Mouse (Mus musculus) left cerebral cortex, adult 6 months (tissue): Measurements from ENCODE around the gene 4930556J24Rik. TPM values are rescaled to one million over a fixed set of nuclear protein-coding genes. Genes with fewer than 3 reads are reported as not detected.

Experiments
- long read RNA-seq, 2 experiments: library from polyadenylated mRNA; unstranded; transcript quantifications; one replicate each; pipeline ENCODE4 v2.0.0; 2019 to 2020
- polyA plus RNA-seq: library from polyadenylated mRNA; unstranded; fragments of <200 nt; fragmentation: Nextera tagmentation; gene quantifications from 2 replicates; pipeline ENCODE4 v1.2.3, GENCODE M21; 2021

The 4930556J24Rik gene
- polyA plus RNA-seq: not detected in 2 replicates
- long read RNA-seq, experiment 1, partial matches to known transcripts: 0 of 2 reads
- long read RNA-seq, experiment 1, other reads (novel, unspliced or antisense): 2 of 2 reads
- long read RNA-seq, experiment 2: 0 reads

GRCm38 (mm10) chr11:3976678-3977077, at the start of gene 4930556J24Rik:
Gene 4930556J24Rik, minus strand, starts transcription at chr11:3976778.

GRCm38 (mm10) chr11:3983291-3983862, 6.8 kb upstream of the 4930556J24Rik start, which contains the start of gene Gal3st1:
Gene Gal3st1, plus strand, starts transcription at chr11:3983636.

DNA sequence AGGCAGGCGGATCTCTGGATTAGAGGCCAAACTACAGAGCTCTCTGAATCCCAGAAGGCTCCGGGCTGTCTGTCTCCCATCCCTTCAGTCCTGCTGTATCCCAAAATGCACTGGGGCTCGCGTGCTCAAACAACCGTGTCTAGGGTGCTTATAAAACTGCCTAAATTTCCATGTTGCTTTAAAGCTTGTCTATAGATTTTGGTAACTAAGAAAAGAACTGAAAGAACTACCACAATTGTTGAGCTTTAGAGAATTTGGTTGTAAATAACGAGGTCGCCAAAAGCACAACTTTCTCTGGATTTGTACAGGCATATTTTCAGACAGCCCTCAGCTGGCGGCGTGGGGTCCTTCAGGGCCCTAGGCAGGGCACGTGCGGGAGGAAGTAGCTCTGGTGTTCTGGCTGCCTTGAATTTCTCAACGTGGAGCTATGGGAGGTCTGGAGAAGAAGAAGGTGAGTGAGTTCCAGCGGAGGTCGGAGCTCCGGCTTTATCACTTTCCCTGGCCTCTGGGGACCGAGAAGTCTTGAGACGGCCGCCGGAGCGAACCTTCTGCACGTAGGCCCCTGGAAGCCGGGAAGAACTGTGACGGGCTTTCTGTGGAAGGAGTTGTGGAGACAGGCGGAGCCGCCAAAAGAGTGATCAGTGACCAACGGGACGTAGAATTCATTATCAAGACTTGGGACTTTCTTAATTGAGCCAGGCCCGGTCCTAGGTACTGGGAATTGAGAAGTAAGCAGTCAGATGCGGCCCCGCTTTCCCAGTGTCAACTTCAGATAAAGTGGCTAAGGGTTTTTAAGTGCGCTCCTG, 12.8 kb downstream of the 4930556J24Rik start, which contains the start of gene Pes1:
TSS of gene Pes1 (plus strand) at position 366 of the 806 bp plus-strand sequence.

DNA sequence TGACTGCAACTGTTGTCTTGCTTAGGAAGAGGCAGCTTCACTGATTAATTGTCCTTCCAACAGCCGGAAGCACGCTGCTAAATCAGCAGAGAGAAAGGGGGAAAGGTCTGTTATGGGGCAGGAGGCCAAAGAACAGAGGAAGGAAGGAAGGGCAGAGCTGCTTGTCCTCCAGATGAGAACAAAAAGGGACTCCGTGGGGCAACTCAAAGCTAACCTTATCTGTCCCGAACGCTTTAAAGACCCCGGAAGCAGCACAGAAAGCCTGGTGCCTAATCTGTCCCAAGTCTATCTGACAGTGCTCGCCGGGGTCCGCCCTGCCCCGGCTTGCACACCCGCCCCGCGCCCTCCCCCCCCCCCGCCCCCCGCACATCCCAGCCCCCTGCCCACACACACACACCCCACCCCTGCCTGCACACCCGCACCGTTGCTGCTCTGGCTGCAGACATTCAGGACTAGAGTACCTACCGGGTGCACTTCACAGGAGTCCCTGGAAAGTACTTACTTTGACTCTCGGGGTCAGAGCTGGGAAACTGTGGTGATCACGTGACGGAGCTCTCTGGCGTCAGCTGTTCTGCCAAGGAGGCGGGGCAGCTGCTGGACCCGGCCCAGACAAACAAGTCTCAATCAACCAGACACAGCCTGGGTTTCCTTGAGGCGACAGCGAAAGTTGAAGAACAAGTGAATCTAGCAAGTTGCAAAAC, 44.9 kb downstream of the 4930556J24Rik start, which contains the start of gene Tcn2:
TSS of gene Tcn2 (minus strand) at position 649 of the 701 bp plus-strand sequence.

GRCm38 (mm10) chr11:3914109-3914840, 62.3 kb downstream of the 4930556J24Rik start, which contains the start of gene Slc35e4:
Gene Slc35e4, minus strand, starts transcription at chr11:3914664.

DNA sequence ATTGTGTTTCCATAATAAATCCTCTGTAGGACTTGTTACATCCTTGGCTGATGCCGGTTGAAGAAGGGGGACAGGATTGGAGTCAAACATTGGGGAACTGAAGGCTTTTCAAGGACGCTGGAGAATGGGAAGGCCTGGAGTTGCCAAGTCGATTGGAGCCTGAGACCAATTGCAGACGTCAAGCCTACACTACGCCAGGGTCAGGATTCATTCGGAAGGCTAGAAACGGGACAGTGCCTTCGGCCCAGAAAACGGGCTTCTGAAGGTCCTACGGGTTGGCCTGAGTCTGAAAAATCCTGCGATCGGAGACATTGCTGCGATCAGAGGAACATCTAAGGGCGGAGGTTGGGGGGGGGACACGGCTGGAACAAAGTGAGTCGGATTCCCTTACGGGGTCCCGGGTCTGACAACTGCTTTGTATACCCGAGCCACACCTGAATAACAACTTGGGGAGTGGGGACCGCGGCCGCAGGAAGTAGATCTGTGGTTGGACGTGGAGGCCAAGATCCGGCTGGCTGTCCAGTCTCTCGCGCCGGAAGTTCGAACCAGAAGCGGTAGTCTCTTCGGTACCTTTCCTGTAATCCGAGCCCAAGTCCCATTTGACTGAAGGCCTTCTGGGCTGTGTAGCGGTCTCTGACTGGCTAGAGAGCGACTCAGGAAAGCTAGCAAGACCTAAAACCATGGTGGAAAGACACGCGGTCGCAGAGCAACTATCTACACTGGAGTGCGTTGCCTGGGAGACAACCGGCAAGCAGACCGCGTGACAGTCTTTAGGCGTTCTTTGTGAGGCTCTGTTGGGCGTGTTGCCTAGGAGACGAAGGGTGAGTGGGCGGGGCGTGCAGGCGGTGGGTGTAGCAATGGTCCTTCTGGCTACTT, 81.9 kb downstream of the 4930556J24Rik start, which contains the start of the genes 4921536K21Rik and Dusp18:
TSS of gene 4921536K21Rik (minus strand) at position 693 of the 876 bp plus-strand sequence.
TSS of gene Dusp18 (plus strand) at position 835 of the 876 bp plus-strand sequence.

Other genes with a start within 250 kb of the 4930556J24Rik start
- 14.4 and 32.5 TPM in 2 replicates for gene Osbp2, start 112.9 kb downstream of the 4930556J24Rik start, polyA plus RNA-seq
- 0.20 and 0.23 TPM in 2 replicates for gene 4921536K21Rik, start 81.7 kb downstream of the 4930556J24Rik start, polyA plus RNA-seq
- 11.0 and 15.8 TPM in 2 replicates for gene Dusp18, start 81.5 kb downstream of the 4930556J24Rik start, polyA plus RNA-seq
- gene Slc35e4, start 62.1 kb downstream of the 4930556J24Rik start, polyA plus RNA-seq: 11.6 and 15.8 TPM in 2 replicates
- gene Tcn2, start 44.6 kb downstream of the 4930556J24Rik start, polyA plus RNA-seq: 19.9 and 22.1 TPM in 2 replicates
- 28.6 and 30.3 TPM in 2 replicates for gene Pes1, start 12.8 kb downstream of the 4930556J24Rik start, polyA plus RNA-seq
- 5.3 and 11.0 TPM in 2 replicates for gene Gal3st1, start 6.9 kb upstream of the 4930556J24Rik start, polyA plus RNA-seq
- 0.27 and 0.38 TPM in 2 replicates for gene Sec14l4, start 54.7 kb upstream of the 4930556J24Rik start, polyA plus RNA-seq
- gene Sec14l3, start 88.1 kb upstream of the 4930556J24Rik start, polyA plus RNA-seq: 0.45 and 1.1 TPM in 2 replicates
- 119 and 156 TPM in 2 replicates for gene Mtfp1, start 118.7 kb upstream of the 4930556J24Rik start, polyA plus RNA-seq
- gene Sec14l2, start 146.6 kb upstream of the 4930556J24Rik start, polyA plus RNA-seq: 3.3 and 3.9 TPM in 2 replicates
- 6.3 and 29.1 TPM in 2 replicates for gene Rnf215, start 158.4 kb upstream of the 4930556J24Rik start, polyA plus RNA-seq
- 4.5 and 5.5 TPM in 2 replicates for gene Ccdc157, start 183.5 kb upstream of the 4930556J24Rik start, polyA plus RNA-seq
- 21.0 and 36.4 TPM in 2 replicates for gene Sf3a1, start 183.6 kb upstream of the 4930556J24Rik start, polyA plus RNA-seq
- gene Tbc1d10a, start 210.0 kb upstream of the 4930556J24Rik start, polyA plus RNA-seq: 30.2 and 56.9 TPM in 2 replicates
- gene Castor1, start 241.4 kb upstream of the 4930556J24Rik start, polyA plus RNA-seq: 5.6 and 6.3 TPM in 2 replicates